Comparison of ENCODE assay signal across 12 mouse cellular contexts in the genomic region with DNA sequence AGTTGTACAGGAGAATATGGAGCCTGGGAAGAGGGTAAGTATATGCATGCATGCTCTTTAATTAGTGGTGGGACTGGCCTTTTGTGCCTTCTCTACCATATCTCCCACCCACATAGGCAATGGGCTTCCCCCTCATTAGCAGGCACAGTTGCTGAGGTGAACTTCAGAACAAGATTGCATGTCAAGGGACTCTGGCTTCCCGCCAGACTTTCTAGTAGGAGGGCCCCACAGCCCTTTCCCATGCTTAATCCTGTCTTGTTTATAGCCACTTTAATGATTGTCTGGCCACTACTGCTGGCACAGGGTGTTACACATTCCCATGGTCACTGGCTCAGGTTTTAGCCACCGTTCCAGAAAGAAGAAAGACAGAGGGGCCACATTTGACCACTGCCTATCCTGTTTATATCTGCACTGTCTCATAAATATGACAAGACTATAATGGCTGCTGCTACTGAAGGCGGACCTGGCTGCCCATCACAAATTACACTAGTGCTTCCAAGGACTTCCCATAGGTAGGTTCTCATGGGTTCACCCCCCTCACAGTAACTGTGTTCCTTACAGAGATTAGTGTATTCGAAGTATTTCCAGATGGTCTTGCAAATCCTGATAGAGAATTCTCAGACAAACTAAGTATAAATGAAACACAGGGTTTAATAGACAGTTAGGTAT.
DNase-seq lines count a peak whose midpoint lies in the region; ATAC-seq and TF ChIP-seq lines count a peak whose summit lies in the region.
"Had no signal": no experiment of that assay in that cellular context is flagged by ENCODE, and none has a peak within 500 bp of the region (broad histone marks: within the 10 kb centered on the region; RNA-seq: fewer than 3 reads in every experiment).

No protein-coding gene starts in this region.

- H3K9ac ChIP-seq in kidney, embryonic 16.5 days (replicated peaks; ENCODE audit: low read length): no peak overlapping the region
- H3K9ac ChIP-seq in neural tube, embryonic 12.5 days: no peak overlapping the region
- no peak overlapping the region for H3K9ac ChIP-seq in forebrain, embryonic 16.5 days (replicated peaks; ENCODE audit: low read depth, low read length)
- no peak overlapping the region for H3K9ac ChIP-seq in midbrain, postnatal 0 days (replicated peaks; ENCODE audit: low read length, poor library complexity, severe bottlenecking)
- H3K9ac ChIP-seq: embryonic facial prominence, embryonic 15.5 days; limb, embryonic 13.5 days had no signal

- no peak for TF ChIP-seq CTCF in midbrain, postnatal 0 days (IDR thresholded peaks at IDR 0.05)

- no peaks in the 10 kb centered on the region for H3K36me3 ChIP-seq in kidney, embryonic 16.5 days (ENCODE audit: insufficient read depth, low read length)
- no peaks in the 10 kb centered on the region for H3K36me3 ChIP-seq in neural tube, embryonic 12.5 days
- H3K36me3 ChIP-seq in forebrain, embryonic 16.5 days (ENCODE audit: control insufficient read depth, insufficient read depth): no peaks in the 10 kb centered on the region
- no peaks in the 10 kb centered on the region for H3K36me3 ChIP-seq in midbrain, postnatal 0 days (ENCODE audit: insufficient read depth, low read length)
- H3K36me3 ChIP-seq: embryonic facial prominence, embryonic 15.5 days; limb, embryonic 13.5 days had no signal

- H3K4me3 ChIP-seq in kidney, embryonic 16.5 days (ENCODE audit: low read length): no peak overlapping the region
- H3K4me3 ChIP-seq in neural tube, embryonic 12.5 days: no peak overlapping the region
- H3K4me3 ChIP-seq in forebrain, embryonic 16.5 days (replicated peaks; ENCODE audit: low read length): no peak overlapping the region
- no peak overlapping the region for H3K4me3 ChIP-seq in midbrain, postnatal 0 days (ENCODE audit: low read depth, low read length)
- H3K4me3 ChIP-seq: embryonic facial prominence, embryonic 15.5 days; limb, embryonic 13.5 days had no signal

- H3K27me3 ChIP-seq in kidney, embryonic 16.5 days (ENCODE audit: insufficient read depth, low read length): no peaks in the 10 kb centered on the region
- H3K27me3 ChIP-seq in neural tube, embryonic 12.5 days (replicated peaks): no peaks in the 10 kb centered on the region
- no peaks in the 10 kb centered on the region for H3K27me3 ChIP-seq in forebrain, embryonic 16.5 days (replicated peaks; ENCODE audit: control insufficient read depth, insufficient read depth, low read length)
- no peaks in the 10 kb centered on the region for H3K27me3 ChIP-seq in midbrain, postnatal 0 days (ENCODE audit: insufficient read depth, low read length)
- H3K27me3 ChIP-seq: embryonic facial prominence, embryonic 15.5 days; limb, embryonic 13.5 days had no signal

- H3K4me2 ChIP-seq in kidney, embryonic 16.5 days (replicated peaks; ENCODE audit: low read depth, low read length): no peak overlapping the region
- no peak overlapping the region for H3K4me2 ChIP-seq in neural tube, embryonic 12.5 days (replicated peaks)
- H3K4me2 ChIP-seq in forebrain, embryonic 16.5 days (ENCODE audit: low read length): no peak overlapping the region
- no peak overlapping the region for H3K4me2 ChIP-seq in midbrain, postnatal 0 days (ENCODE audit: low read depth, low read length, poor library complexity, severe bottlenecking)
- H3K4me2 ChIP-seq: embryonic facial prominence, embryonic 15.5 days; limb, embryonic 13.5 days had no signal

- H3K27ac ChIP-seq in kidney, embryonic 16.5 days (ENCODE audit: low read length): no peak overlapping the region
- no peak overlapping the region for H3K27ac ChIP-seq in neural tube, embryonic 12.5 days
- H3K27ac ChIP-seq in forebrain, embryonic 16.5 days (ENCODE audit: low read length): no peak overlapping the region
- H3K27ac ChIP-seq in midbrain, postnatal 0 days (ENCODE audit: low read depth, low read length): no peak overlapping the region
- H3K27ac ChIP-seq: embryonic facial prominence, embryonic 15.5 days; limb, embryonic 13.5 days had no signal

- H3K4me1 ChIP-seq in kidney, embryonic 16.5 days (ENCODE audit: insufficient read depth, low read length): peaks cover 11% of the 10 kb centered on the region; the same call in 1 of the 2 replicates
- 0 out of 2 replicates have a peak, but pooled peaks cover 5% of the 10 kb centered on the region for H3K4me1 ChIP-seq in neural tube, embryonic 12.5 days
- 0 out of 2 replicates have a peak, but pooled peaks cover 2% of the 10 kb centered on the region for H3K4me1 ChIP-seq in forebrain, embryonic 16.5 days (replicated peaks; ENCODE audit: control insufficient read depth, insufficient read depth, low read length)
- H3K4me1 ChIP-seq in midbrain, postnatal 0 days (ENCODE audit: insufficient read depth, low read length): no peaks in the 10 kb centered on the region
- H3K4me1 ChIP-seq: embryonic facial prominence, embryonic 15.5 days had no signal

- WGBS in kidney, embryonic 16.5 days: 43% methylated on average over 4 of the region's 4 CpGs
- WGBS in neural tube, embryonic 12.5 days: 70% methylated on average over 4 of the region's 4 CpGs
- WGBS in forebrain, embryonic 16.5 days: 21% methylated on average over 4 of the region's 4 CpGs
- 63% methylated on average over 4 of the region's 4 CpGs for WGBS in midbrain, postnatal 0 days

- no peaks in the 10 kb centered on the region for H3K9me3 ChIP-seq in kidney, embryonic 16.5 days (ENCODE audit: low read length)
- H3K9me3 ChIP-seq in neural tube, embryonic 12.5 days: no peaks in the 10 kb centered on the region
- H3K9me3 ChIP-seq in forebrain, embryonic 16.5 days (ENCODE audit: control insufficient read depth, low read length): no peaks in the 10 kb centered on the region
- H3K9me3 ChIP-seq in midbrain, postnatal 0 days (ENCODE audit: low read length): no peaks in the 10 kb centered on the region
- H3K9me3 ChIP-seq: embryonic facial prominence, embryonic 15.5 days; limb, embryonic 13.5 days had no signal

- no peak for DNase-seq in kidney, adult 9 months
- no peak for DNase-seq in neural tube, embryonic 10.5 days (ENCODE audit: extremely low spot score, low spot score)
- DNase-seq in midbrain, postnatal 0 days (ENCODE audit: low spot score): peak; percentile 37
- no peak for DNase-seq in thymus, postnatal 0 days (ENCODE audit: low spot score)
- no peak for DNase-seq in thymus, postnatal 36 days
- DNase-seq: cerebellum, adult 11 months; spleen, adult 18-20 months had no signal

- 0 out of 2 replicates have a peak, but pooled peaks have one; percentile 51 for ATAC-seq in kidney, embryonic 16.5 days (ENCODE audit: low FRiP score, low TSS enrichment)
- 0 out of 2 replicates have a peak, but pooled peaks have one; percentile 41 for ATAC-seq in neural tube, embryonic 12.5 days (ENCODE audit: low FRiP score, low read depth)
- peak; percentile 81 for ATAC-seq in forebrain, embryonic 16.5 days
- ATAC-seq in midbrain, postnatal 0 days (ENCODE audit: low FRiP score): no peak
